Mouse (Mus musculus): ENCODE results near the gene Apof.

Apof gene

GRCm38 (mm10) chr10:128296370-128297090 is 28.1 kb downstream of the Apof start:
- in situ Hi-C loops (cut with MboI; ENCODE audit: unreplicated experiment in 2 of 2): no loop called here

- in situ Hi-C loops (cut with MboI; ENCODE audit: unreplicated experiment in 2 of 2): no loop called here
Measured at GRCm38 (mm10) chr10:128297221-128297620, 28.8 kb downstream of the Apof start.

- in situ Hi-C loops (cut with MboI; ENCODE audit: unreplicated experiment in 2 of 2): no loop called here
Measured at GRCm38 (mm10) chr10:128297622-128298021, 29.2 kb downstream of the Apof start.

GRCm38 (mm10) chr10:128298243-128298642 is 29.8 kb downstream of the Apof start:
- in situ Hi-C loops (cut with MboI; ENCODE audit: unreplicated experiment in 2 of 2): no loop called here

- in situ Hi-C loops (cut with MboI; ENCODE audit: unreplicated experiment in 2 of 2): no loop called here
Measured at GRCm38 (mm10) chr10:128298702-128299171, 30.3 kb downstream of the Apof start, which contains the start of gene Il23a. TSS of gene Il23a (minus strand) at chr10:128298752.

DNA sequence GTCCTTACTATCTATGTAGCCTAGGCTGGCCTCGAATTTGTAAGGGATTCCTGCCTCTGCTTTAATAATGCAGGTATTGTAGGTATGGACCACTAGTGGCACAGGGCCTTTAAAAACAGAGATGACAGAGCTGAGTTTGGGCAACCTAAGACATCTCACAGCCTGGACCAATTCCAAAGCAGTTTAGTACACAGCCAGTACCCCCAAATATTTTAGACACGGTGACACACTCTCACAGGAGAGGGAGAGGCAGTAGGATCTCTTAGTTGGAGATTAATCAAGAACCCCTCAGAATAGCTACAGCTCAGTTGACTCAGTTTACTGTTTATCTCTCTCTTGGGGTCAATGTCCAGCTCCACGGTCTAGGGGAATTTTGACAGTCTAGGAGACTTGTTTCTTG is 33.9 kb downstream of the Apof start:
- in situ Hi-C loops (cut with MboI; ENCODE audit: unreplicated experiment in 2 of 2): no loop called here

GRCm38 (mm10) chr10:128302785-128303125 is 34.3 kb downstream of the Apof start:
- in situ Hi-C loops (cut with MboI; ENCODE audit: unreplicated experiment in 2 of 2): no loop called here

DNA sequence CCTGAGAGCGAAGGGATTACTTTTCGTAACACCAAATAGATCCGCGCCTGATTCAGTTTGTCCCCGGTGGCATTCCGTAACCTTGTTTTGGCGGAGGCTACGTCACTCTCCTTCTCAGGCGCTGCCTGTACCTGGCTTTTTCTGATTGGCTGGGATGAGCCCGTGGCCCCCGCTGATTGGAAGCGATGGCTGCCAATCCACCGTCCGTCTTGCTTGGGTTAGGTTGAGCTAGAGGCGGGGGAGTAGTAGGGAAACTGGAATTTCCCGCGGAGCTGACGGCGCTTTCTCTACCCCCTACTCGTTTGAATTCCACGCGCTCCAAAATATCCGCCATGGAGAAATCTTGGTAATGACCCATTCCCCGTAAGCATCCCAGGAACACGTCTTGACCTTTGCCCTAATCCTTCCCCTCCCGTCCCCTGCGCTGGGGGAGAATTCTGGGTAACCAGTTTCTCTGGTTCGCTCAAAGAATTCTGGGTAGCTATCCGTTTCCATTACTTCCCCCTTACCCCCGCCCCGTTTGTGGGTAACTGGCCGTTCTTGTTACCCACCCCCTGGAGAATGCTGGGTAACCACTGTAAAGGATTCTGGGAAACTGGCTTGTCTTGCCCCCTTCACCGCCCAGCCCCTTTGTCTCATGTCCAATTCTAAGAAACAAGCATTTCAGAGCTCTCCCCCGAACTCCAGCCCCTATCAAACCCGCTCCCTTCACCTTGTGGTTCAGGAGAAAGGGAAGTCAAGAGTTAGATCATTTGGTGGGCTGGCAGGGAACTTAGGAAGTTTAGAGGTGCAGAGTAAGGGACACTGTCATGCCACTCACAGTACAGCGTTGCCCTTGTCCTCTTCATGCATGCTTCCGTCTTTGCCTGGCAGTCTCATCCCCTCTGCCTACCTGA is 34.9 kb downstream of the Apof start, which contains the start of gene Pan2:
Gene Pan2 (plus strand): TSS at position 210 of the 896 bp plus-strand sequence.
- in situ Hi-C loops (cut with MboI; ENCODE audit: unreplicated experiment in 2 of 2): no loop called here

- in situ Hi-C loops (cut with MboI; ENCODE audit: unreplicated experiment in 2 of 2): no loop called here
Measured at GRCm38 (mm10) chr10:128309654-128310053, 41.2 kb downstream of the Apof start.

DNA sequence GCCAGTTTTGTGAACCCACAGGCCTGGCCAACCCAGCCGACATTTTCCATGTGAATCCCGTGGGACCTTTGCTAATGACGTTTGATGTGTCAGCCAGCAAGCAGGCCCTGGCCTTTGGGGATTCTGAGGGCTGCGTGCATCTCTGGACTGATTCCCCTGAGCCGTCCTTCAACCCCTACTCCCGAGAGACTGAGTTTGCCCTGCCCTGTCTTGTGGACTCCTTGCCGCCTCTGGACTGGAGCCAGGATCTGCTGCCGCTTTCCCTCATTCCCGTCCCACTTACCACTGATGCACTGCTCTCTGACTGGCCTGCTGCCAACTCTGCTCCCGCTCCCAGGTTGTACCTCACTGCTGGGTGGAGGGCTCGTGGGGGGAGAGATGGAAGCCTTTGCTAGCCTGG is 41.7 kb downstream of the Apof start:
- in situ Hi-C loops (cut with MboI; ENCODE audit: unreplicated experiment in 2 of 2): no loop called here

- in situ Hi-C loops (cut with MboI; ENCODE audit: unreplicated experiment in 2 of 2): no loop called here
Measured at GRCm38 (mm10) chr10:128310902-128311301, 42.4 kb downstream of the Apof start.

GRCm38 (mm10) chr10:128315578-128315977 is 47.1 kb downstream of the Apof start:
- in situ Hi-C loops (cut with MboI; ENCODE audit: unreplicated experiment in 2 of 2): no loop called here

All from v-Abl transformed pro-B cells (cell line).